In genomic region chr4:152266236-152266895, GRCm38 (mm10) we compare ENCODE assay signal across 11 mouse cellular contexts. TPM values are rescaled to one million over a fixed set of nuclear protein-coding genes. Genes with fewer than 3 reads are reported as not detected.
DNase-seq lines count a peak whose midpoint lies in the region; ATAC-seq lines count a peak whose summit lies in the region.
"Had no signal": no experiment of that assay in that cellular context is flagged by ENCODE, and none has a peak within 500 bp of the region (broad histone marks: within the 10 kb centered on the region; RNA-seq: fewer than 3 reads in every experiment).

No protein-coding gene starts in this region.

- H3K4me3 ChIP-seq in heart, embryonic 10.5 days: no peak overlapping the region
- no peak overlapping the region for H3K4me3 ChIP-seq in intestine, embryonic 16.5 days (ENCODE audit: low read length)
- H3K4me3 ChIP-seq: lung, embryonic 15.5 days; neural tube, embryonic 13.5 days had no signal

- H3K4me2 ChIP-seq in intestine, embryonic 16.5 days (ENCODE audit: low read depth, low read length): no peak overlapping the region
- H3K4me2 ChIP-seq: lung, embryonic 15.5 days; neural tube, embryonic 13.5 days had no signal

- H3K36me3 ChIP-seq in heart, embryonic 10.5 days: peaks cover 5% of the 10 kb centered on the region; the same call in 1 of the 2 replicates
- no peaks in the 10 kb centered on the region; the same call in 1 of the 2 replicates for H3K36me3 ChIP-seq in intestine, embryonic 16.5 days (ENCODE audit: control insufficient read depth, insufficient read depth, low read length)
- H3K36me3 ChIP-seq: lung, embryonic 15.5 days had no signal

- peaks cover 19% of the 10 kb centered on the region for H3K27me3 ChIP-seq in heart, embryonic 10.5 days (ENCODE audit: insufficient read depth, poor library complexity, severe bottlenecking)
- H3K27me3 ChIP-seq in intestine, embryonic 16.5 days (replicated peaks; ENCODE audit: control insufficient read depth, insufficient read depth, low read length): no peaks in the 10 kb centered on the region
- H3K27me3 ChIP-seq: lung, embryonic 15.5 days had no signal

- H3K27ac ChIP-seq in heart, embryonic 10.5 days: no peak overlapping the region
- H3K27ac ChIP-seq in intestine, embryonic 16.5 days (ENCODE audit: low read length): no peak overlapping the region
- H3K27ac ChIP-seq: lung, embryonic 15.5 days; neural tube, embryonic 13.5 days had no signal

- H3K9me3 ChIP-seq in heart, embryonic 10.5 days: no peaks in the 10 kb centered on the region
- no peaks in the 10 kb centered on the region for H3K9me3 ChIP-seq in intestine, embryonic 16.5 days (ENCODE audit: control insufficient read depth, low read length)
- H3K9me3 ChIP-seq: lung, embryonic 15.5 days; neural tube, embryonic 13.5 days had no signal

- no peak for ATAC-seq in intestine, embryonic 16.5 days

- no peak overlapping the region for H3K9ac ChIP-seq in intestine, embryonic 16.5 days (ENCODE audit: low read depth, low read length)
- H3K9ac ChIP-seq: lung, embryonic 15.5 days; neural tube, embryonic 13.5 days had no signal

- intact Hi-C loops in gastrocnemius, postnatal 36 days (cut with DNase I): no loop called here

- 45% methylated on average over 10 of the region's 10 CpGs for WGBS in heart, embryonic 10.5 days
- 47% methylated on average over 10 of the region's 10 CpGs for WGBS in intestine, embryonic 16.5 days

- peaks cover 68% of the 10 kb centered on the region for H3K4me1 ChIP-seq in heart, embryonic 10.5 days
- H3K4me1 ChIP-seq in intestine, embryonic 16.5 days (ENCODE audit: control insufficient read depth, insufficient read depth, low read length): peaks cover 16% of the 10 kb centered on the region

- peak; percentile 96 for DNase-seq in heart, adult 11 months
- DNase-seq in heart, embryonic 10.5 days (ENCODE audit: low spot score): no peak
- DNase-seq in right cerebral cortex, postnatal 25 days: peak; percentile 59
- DNase-seq in right cerebral cortex, adult 2 months (ENCODE audit: low spot score in 2 of 2): no peak
- peak; percentile 67 to 70 for DNase-seq in gastrocnemius, postnatal 36 days
- peak; percentile 51 for DNase-seq in right cerebral cortex, postnatal 4 days
- no peak for DNase-seq in kidney, postnatal 14 days

RNA-seq across cellular contexts. Expression of gene Gpr153, which starts 7.7 kb away (rescaled TPM):
- 5.5 and 6.3 TPM in 2 replicates for polyA plus RNA-seq in heart, embryonic 10.5 days (2016; fragmentation: Nextera tagmentation; extraction: Ambion mirVana)
- total RNA-seq in gastrocnemius, postnatal 36 days (2021): 1 to 10 TPM; 7.1 to 8.0 TPM
- polyA plus RNA-seq in intestine, embryonic 16.5 days (2015; fragmentation: Nextera tagmentation; extraction: Ambion mirVana): 3.4 and 4.7 TPM in 2 replicates

RNA-seq across cellular contexts. Expression of gene Hes3, which starts 25.1 kb away (rescaled TPM):
- polyA plus RNA-seq in heart, embryonic 10.5 days (2016; fragmentation: Nextera tagmentation; extraction: Ambion mirVana): not detected in 2 replicates
- total RNA-seq in gastrocnemius, postnatal 36 days (2021): not detected
- polyA plus RNA-seq in intestine, embryonic 16.5 days (2015; fragmentation: Nextera tagmentation; extraction: Ambion mirVana): not detected in 2 replicates
- total RNA-seq: layer of hippocampus, adult 8-10 months had no signal
- polyA plus RNA-seq: lung, embryonic 15.5 days had no signal

RNA-seq across cellular contexts. Expression of gene Icmt, which starts 30.7 kb away (rescaled TPM):
- polyA plus RNA-seq in heart, embryonic 10.5 days (2016; fragmentation: Nextera tagmentation; extraction: Ambion mirVana): 23.1 and 27.4 TPM in 2 replicates
- total RNA-seq in gastrocnemius, postnatal 36 days (2021): 10 to 100 TPM; 14.4 to 17.3 TPM
- polyA plus RNA-seq in intestine, embryonic 16.5 days (2015; fragmentation: Nextera tagmentation; extraction: Ambion mirVana): 13.7 and 15.4 TPM in 2 replicates

RNA-seq across cellular contexts. Expression of gene Rnf207, which starts 52.4 kb away (rescaled TPM):
- polyA plus RNA-seq in heart, embryonic 10.5 days (2016; fragmentation: Nextera tagmentation; extraction: Ambion mirVana): 19.1 and 39.9 TPM in 2 replicates
- total RNA-seq in gastrocnemius, postnatal 36 days (2021): not detected
- 1.5 and 1.8 TPM in 2 replicates for polyA plus RNA-seq in intestine, embryonic 16.5 days (2015; fragmentation: Nextera tagmentation; extraction: Ambion mirVana)

RNA-seq across cellular contexts. Expression of gene Rpl22, which starts 59.2 kb away (rescaled TPM):
- polyA plus RNA-seq in heart, embryonic 10.5 days (2016; fragmentation: Nextera tagmentation; extraction: Ambion mirVana): 261 and 301 TPM in 2 replicates
- 100 to 1,000 TPM; 165 to 223 TPM for total RNA-seq in gastrocnemius, postnatal 36 days (2021)
- polyA plus RNA-seq in intestine, embryonic 16.5 days (2015; fragmentation: Nextera tagmentation; extraction: Ambion mirVana): 281 and 323 TPM in 2 replicates

Comparison
In these comparisons a context has a peak if more than half of its experiments do, and no peak if none do; other contexts are left out.
1. DNase-seq: peak in heart, adult 11 months (single experiment), right cerebral cortex, postnatal 25 days (single experiment), gastrocnemius, postnatal 36 days (2 of 2) and right cerebral cortex, postnatal 4 days (single experiment); none in heart, embryonic 10.5 days (single experiment), right cerebral cortex, adult 2 months (0 of 2) and kidney, postnatal 14 days (single experiment).